Mouse (Mus musculus) heart, embryonic 13.5 days (tissue): ENCODE results near the gene Rbm25. TPM values are rescaled to one million over a fixed set of nuclear protein-coding genes. Genes with fewer than 3 reads are reported as not detected.

Experiments
- polyA plus RNA-seq: library from polyadenylated mRNA; unstranded; fragments of >200 nt; fragmentation: Nextera tagmentation; extraction: Ambion mirVana; gene quantifications from 2 replicates; pipeline ENCODE4 v1.2.1, GENCODE M21; 2015

Rbm25 gene
- polyA plus RNA-seq, 1 experiment from 2014 or later = 151 TPM

Other genes starting within 250 kb of the Rbm25 start
- gene Dpf3, start 143.5 kb upstream of the Rbm25 start, polyA plus RNA-seq = 18.8 and 23.1 TPM in 2 replicates
- gene Dcaf4, start 110.8 kb upstream of the Rbm25 start, polyA plus RNA-seq = 23.3 TPM in 2 replicates
- 14.6 and 15.9 TPM in 2 replicates for gene Zfyve1, start 34.0 kb upstream of the Rbm25 start, polyA plus RNA-seq
- 40.7 and 42.5 TPM in 2 replicates for gene Psen1, start 56.9 kb downstream of the Rbm25 start, polyA plus RNA-seq
- gene Papln, start 132.4 kb downstream of the Rbm25 start, polyA plus RNA-seq = 0.17 and 0.33 TPM in 2 replicates